In genomic region chr11:115894755-115895520, GRCm38 (mm10) we compare ENCODE assay signal across 10 mouse cellular contexts. TPM values are rescaled to one million over a fixed set of nuclear protein-coding genes. Genes with fewer than 3 reads are reported as not detected.
DNase-seq lines count a peak whose midpoint lies in the region; ATAC-seq and TF ChIP-seq lines count a peak whose summit lies in the region.
"Had no signal": no experiment of that assay in that cellular context is flagged by ENCODE, and none has a peak within 500 bp of the region (broad histone marks: within the 10 kb centered on the region; RNA-seq: fewer than 3 reads in every experiment).

No protein-coding gene starts in this region.

- H3K27ac ChIP-seq in heart, embryonic 11.5 days (ENCODE audit: low read depth, low read length): no peak overlapping the region
- H3K27ac ChIP-seq in neural tube, embryonic 11.5 days (ENCODE audit: low read depth, low read length): no peak overlapping the region
- H3K27ac ChIP-seq in intestine, postnatal 0 days (ENCODE audit: low read depth, low read length): peak overlapping the region; percentile 35; the same call in 1 of the 2 replicates
- H3K27ac ChIP-seq in hindbrain, embryonic 10.5 days: no peak overlapping the region
- H3K27ac ChIP-seq: stomach, embryonic 15.5 days had no signal

- H3K9ac ChIP-seq in heart, embryonic 11.5 days (ENCODE audit: low read depth, low read length): no peak overlapping the region
- no peak overlapping the region for H3K9ac ChIP-seq in neural tube, embryonic 11.5 days (ENCODE audit: low read length)
- no peak overlapping the region for H3K9ac ChIP-seq in intestine, postnatal 0 days (ENCODE audit: low read depth, low read length)
- H3K9ac ChIP-seq: stomach, embryonic 15.5 days had no signal

- 51% methylated on average over 14 of the region's 14 CpGs for WGBS in heart, embryonic 11.5 days (ENCODE audit: insufficient replicate concordance)
- WGBS in neural tube, embryonic 11.5 days: 68% methylated on average over 14 of the region's 14 CpGs
- 67% methylated on average over 14 of the region's 14 CpGs for WGBS in intestine, postnatal 0 days
- WGBS in hindbrain, embryonic 10.5 days: 69% methylated on average over 14 of the region's 14 CpGs

- no peaks in the 10 kb centered on the region for H3K9me3 ChIP-seq in heart, embryonic 11.5 days (replicated peaks; ENCODE audit: control insufficient read depth, low read length)
- no peaks in the 10 kb centered on the region for H3K9me3 ChIP-seq in neural tube, embryonic 11.5 days (ENCODE audit: control insufficient read depth, low read length)
- no peaks in the 10 kb centered on the region for H3K9me3 ChIP-seq in intestine, postnatal 0 days (ENCODE audit: control insufficient read depth)
- no peaks in the 10 kb centered on the region for H3K9me3 ChIP-seq in hindbrain, embryonic 10.5 days
- H3K9me3 ChIP-seq: stomach, embryonic 15.5 days had no signal

- H3K4me3 ChIP-seq in heart, embryonic 11.5 days (ENCODE audit: low read depth, low read length): no peak overlapping the region
- no peak overlapping the region for H3K4me3 ChIP-seq in neural tube, embryonic 11.5 days (ENCODE audit: low read depth, low read length)
- H3K4me3 ChIP-seq in intestine, postnatal 0 days (ENCODE audit: low read depth, low read length): no peak overlapping the region
- H3K4me3 ChIP-seq in hindbrain, embryonic 10.5 days: no peak overlapping the region
- H3K4me3 ChIP-seq: stomach, embryonic 15.5 days had no signal

- peaks cover 19% of the 10 kb centered on the region for H3K4me1 ChIP-seq in heart, embryonic 11.5 days (ENCODE audit: control insufficient read depth, insufficient read depth, low read length)
- H3K4me1 ChIP-seq in neural tube, embryonic 11.5 days (ENCODE audit: control insufficient read depth, insufficient read depth, low read length): peaks cover 4% of the 10 kb centered on the region
- H3K4me1 ChIP-seq in intestine, postnatal 0 days (replicated peaks; ENCODE audit: control insufficient read depth, insufficient read depth, low read length): 0 out of 2 replicates have a peak, but pooled peaks cover 4% of the 10 kb centered on the region
- H3K4me1 ChIP-seq in hindbrain, embryonic 10.5 days (replicated peaks): peaks cover 24% of the 10 kb centered on the region

- ATAC-seq in heart, embryonic 11.5 days (replicated peaks; ENCODE audit: insufficient number of reproducible peaks, low FRiP score, low TSS enrichment): no peak
- ATAC-seq in neural tube, embryonic 11.5 days (ENCODE audit: insufficient read depth, low FRiP score, low TSS enrichment): no peak
- ATAC-seq in intestine, postnatal 0 days: no peak

- H3K27me3 ChIP-seq in heart, embryonic 11.5 days (ENCODE audit: control insufficient read depth, insufficient read depth, low read length): no peaks in the 10 kb centered on the region
- H3K27me3 ChIP-seq in neural tube, embryonic 11.5 days (ENCODE audit: control insufficient read depth, insufficient read depth, low read length): no peaks in the 10 kb centered on the region
- H3K27me3 ChIP-seq in intestine, postnatal 0 days (replicated peaks; ENCODE audit: control insufficient read depth, insufficient read depth, low read length): no peaks in the 10 kb centered on the region
- no peaks in the 10 kb centered on the region for H3K27me3 ChIP-seq in hindbrain, embryonic 10.5 days (ENCODE audit: insufficient read depth, poor library complexity, severe bottlenecking)
- H3K27me3 ChIP-seq: stomach, embryonic 15.5 days had no signal

- TF ChIP-seq CTCF in intestine, postnatal 0 days (IDR thresholded peaks at IDR 0.05; ENCODE audit: low read depth): peak; percentile 71

- H3K36me3 ChIP-seq in heart, embryonic 11.5 days (ENCODE audit: control insufficient read depth, insufficient read depth, low read length): peaks cover 8% of the 10 kb centered on the region
- no peaks in the 10 kb centered on the region; the same call in none of the 2 replicates for H3K36me3 ChIP-seq in neural tube, embryonic 11.5 days (ENCODE audit: control insufficient read depth, insufficient read depth, low read length)
- peaks cover 57% of the 10 kb centered on the region for H3K36me3 ChIP-seq in intestine, postnatal 0 days (ENCODE audit: control insufficient read depth, insufficient read depth)
- peaks cover 56% of the 10 kb centered on the region for H3K36me3 ChIP-seq in hindbrain, embryonic 10.5 days

- H3K4me2 ChIP-seq in heart, embryonic 11.5 days: no peak overlapping the region
- no peak overlapping the region for H3K4me2 ChIP-seq in neural tube, embryonic 11.5 days (ENCODE audit: low read depth)
- no peak overlapping the region for H3K4me2 ChIP-seq in intestine, postnatal 0 days (replicated peaks; ENCODE audit: low read depth)
- H3K4me2 ChIP-seq: stomach, embryonic 15.5 days had no signal

- DNase-seq in heart, adult 11 months: peak; percentile 92
- DNase-seq in neural tube, embryonic 11.5 days (ENCODE audit: low spot score): peak; percentile 23
- DNase-seq in neural tube, embryonic 10.5 days (ENCODE audit: extremely low spot score, low spot score): no peak
- peak; percentile 75 for DNase-seq in thymus, postnatal 4 days
- no peak for DNase-seq in testis, postnatal 10 days (ENCODE audit: low spot score)
- no peak for DNase-seq in hindbrain, embryonic 10.5 days (ENCODE audit: low spot score)
- DNase-seq: gastrocnemius, postnatal 10 days had no signal

RNA-seq across cellular contexts. Expression of gene Smim5, which starts 4.8 kb away (rescaled TPM):
- polyA plus RNA-seq in heart, embryonic 11.5 days (2014; fragmentation: Nextera tagmentation; extraction: Ambion mirVana): 19.6 and 21.8 TPM in 2 replicates
- polyA plus RNA-seq in neural tube, embryonic 11.5 days (2014; fragmentation: Nextera tagmentation; extraction: Ambion mirVana): 2.0 and 3.4 TPM in 2 replicates
- polyA plus RNA-seq in intestine, postnatal 0 days (2015; fragmentation: Nextera tagmentation; extraction: Ambion mirVana): 1.9 and 3.4 TPM in 2 replicates
- 1.4 and 4.2 TPM in 2 replicates for polyA plus RNA-seq in hindbrain, embryonic 10.5 days (2016; fragmentation: Nextera tagmentation; extraction: Ambion mirVana)

RNA-seq across cellular contexts. Expression of gene Smim6, which starts 16.9 kb away (rescaled TPM):
- polyA plus RNA-seq in heart, embryonic 11.5 days (2014; fragmentation: Nextera tagmentation; extraction: Ambion mirVana): 0.46 and 1.2 TPM in 2 replicates
- polyA plus RNA-seq in neural tube, embryonic 11.5 days (2014; fragmentation: Nextera tagmentation; extraction: Ambion mirVana): 0.42 TPM in 1 of 2 replicates, not detected in the other
- 29.6 and 32.9 TPM in 2 replicates for polyA plus RNA-seq in intestine, postnatal 0 days (2015; fragmentation: Nextera tagmentation; extraction: Ambion mirVana)
- polyA plus RNA-seq in hindbrain, embryonic 10.5 days (2016; fragmentation: Nextera tagmentation; extraction: Ambion mirVana): 1.4 and 1.6 TPM in 2 replicates

RNA-seq across cellular contexts. Expression of gene Myo15b, which starts 36.7 kb away (rescaled TPM):
- 0.06 and 0.39 TPM in 2 replicates for polyA plus RNA-seq in heart, embryonic 11.5 days (2014; fragmentation: Nextera tagmentation; extraction: Ambion mirVana)
- 0.12 and 0.13 TPM in 2 replicates for polyA plus RNA-seq in neural tube, embryonic 11.5 days (2014; fragmentation: Nextera tagmentation; extraction: Ambion mirVana)
- 332 and 377 TPM in 2 replicates for polyA plus RNA-seq in intestine, postnatal 0 days (2015; fragmentation: Nextera tagmentation; extraction: Ambion mirVana)
- 0.19 and 0.21 TPM in 2 replicates for polyA plus RNA-seq in hindbrain, embryonic 10.5 days (2016; fragmentation: Nextera tagmentation; extraction: Ambion mirVana)

RNA-seq across cellular contexts. Expression of gene Sap30bp, which starts 38.1 kb away (rescaled TPM):
- 27.9 and 28.3 TPM in 2 replicates for polyA plus RNA-seq in heart, embryonic 11.5 days (2014; fragmentation: Nextera tagmentation; extraction: Ambion mirVana)
- polyA plus RNA-seq in neural tube, embryonic 11.5 days (2014; fragmentation: Nextera tagmentation; extraction: Ambion mirVana): 48.9 and 51.8 TPM in 2 replicates
- polyA plus RNA-seq in intestine, postnatal 0 days (2015; fragmentation: Nextera tagmentation; extraction: Ambion mirVana): 27.5 and 28.8 TPM in 2 replicates
- polyA plus RNA-seq in hindbrain, embryonic 10.5 days (2016; fragmentation: Nextera tagmentation; extraction: Ambion mirVana): 44.7 and 52.5 TPM in 2 replicates

RNA-seq across cellular contexts. Expression of gene Recql5, which starts 38.3 kb away (rescaled TPM):
- 12.3 and 13.0 TPM in 2 replicates for polyA plus RNA-seq in heart, embryonic 11.5 days (2014; fragmentation: Nextera tagmentation; extraction: Ambion mirVana)
- polyA plus RNA-seq in neural tube, embryonic 11.5 days (2014; fragmentation: Nextera tagmentation; extraction: Ambion mirVana): 23.9 and 25.2 TPM in 2 replicates
- polyA plus RNA-seq in intestine, postnatal 0 days (2015; fragmentation: Nextera tagmentation; extraction: Ambion mirVana): 6.8 and 8.2 TPM in 2 replicates
- polyA plus RNA-seq in hindbrain, embryonic 10.5 days (2016; fragmentation: Nextera tagmentation; extraction: Ambion mirVana): 27.3 and 28.8 TPM in 2 replicates

Comparison
In these comparisons a context has a peak if more than half of its experiments do, and no peak if none do; other contexts are left out.
1. DNase-seq: peak in heart, adult 11 months (single experiment), neural tube, embryonic 11.5 days (single experiment) and thymus, postnatal 4 days (single experiment); none in neural tube, embryonic 10.5 days (single experiment), testis, postnatal 10 days (single experiment) and hindbrain, embryonic 10.5 days (single experiment).
2. RNA of gene Smim6, which starts 16.9 kb away (polyA plus RNA-seq): 29.6 to 32.9 TPM in intestine, postnatal 0 days; 1.4 to 1.6 TPM in hindbrain, embryonic 10.5 days, 0.46 to 1.2 TPM in heart, embryonic 11.5 days and 0.42 TPM in neural tube, embryonic 11.5 days; every median in the first group is over 10 times any median in the second.
3. RNA of gene Myo15b, which starts 36.7 kb away (polyA plus RNA-seq): 332 to 377 TPM in intestine, postnatal 0 days; 0.06 to 0.39 TPM in heart, embryonic 11.5 days, 0.19 to 0.21 TPM in hindbrain, embryonic 10.5 days and 0.12 to 0.13 TPM in neural tube, embryonic 11.5 days; every median in the first group is over 100 times any median in the second.